Mouse (Mus musculus): ENCODE data around the gene Rbp3.

Gene Rbp3

DNA sequence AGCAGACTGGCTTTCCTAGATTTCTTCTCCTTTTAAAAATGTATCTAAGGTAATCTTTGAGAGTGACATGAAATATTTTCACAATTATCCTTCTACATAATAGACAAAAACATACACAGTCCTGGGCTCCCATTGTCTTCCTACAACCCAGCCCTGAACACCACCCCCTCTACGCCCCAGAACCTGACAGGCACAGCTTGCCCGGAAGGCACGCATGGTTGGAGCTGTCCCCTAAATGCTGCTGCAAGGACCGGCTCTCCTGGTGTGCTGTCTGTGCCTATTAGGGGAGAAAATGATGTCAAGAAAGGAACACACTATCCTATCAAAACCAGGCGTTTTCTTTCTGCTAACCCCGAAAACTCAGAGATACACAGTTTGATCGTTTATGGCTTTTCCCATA, 23.9 kb downstream of the Rbp3 start:
- DNase-seq = no peak

DNA sequence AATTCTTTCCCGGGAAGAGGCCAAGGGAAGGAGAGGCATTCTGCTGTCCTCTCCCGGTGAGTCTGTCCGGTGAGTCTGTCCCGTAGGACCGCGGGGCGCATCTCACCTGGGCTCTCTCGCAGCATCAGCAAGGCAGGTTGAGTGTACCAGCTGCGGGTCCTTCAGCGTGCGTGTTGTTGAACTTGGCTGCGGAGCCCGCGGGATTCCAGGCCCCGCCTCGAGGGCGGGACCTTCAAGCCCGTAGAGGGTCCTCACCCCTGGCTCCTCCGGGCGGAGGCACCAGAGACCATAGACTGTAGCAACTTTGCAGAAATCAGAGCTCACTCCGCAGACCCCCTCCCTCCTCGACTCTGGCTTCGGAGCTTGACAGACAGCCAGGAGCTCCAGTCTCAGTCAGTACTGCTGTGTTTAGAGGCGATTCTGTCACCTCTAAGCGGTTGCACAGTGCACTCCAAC, 24.8 kb downstream of the Rbp3 start, which contains the start of gene Zfp488:
Zfp488 (minus strand) TSS at position 161 of the 456 bp plus-strand sequence.
- no peak for DNase-seq

DNA sequence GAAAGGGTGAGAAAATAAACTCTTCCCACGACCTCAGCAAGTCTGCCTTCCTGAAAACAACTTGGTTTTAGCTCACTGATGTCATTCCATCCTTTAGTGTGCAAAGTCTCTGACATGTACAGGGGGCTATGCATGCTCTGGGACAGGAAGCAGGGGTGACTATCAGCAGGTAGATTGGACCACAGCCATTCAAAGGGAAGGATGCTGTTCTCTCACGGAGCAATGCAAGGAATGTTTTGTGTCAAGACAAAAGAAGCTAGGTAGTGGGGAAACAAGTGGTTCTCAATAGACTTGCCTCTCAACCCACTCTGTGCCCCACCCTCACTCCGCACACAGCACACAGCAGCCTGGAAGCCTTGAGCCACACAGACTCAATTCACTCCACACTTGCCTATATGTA, 35.4 kb downstream of the Rbp3 start:
- DNase-seq = no peak

DNA sequence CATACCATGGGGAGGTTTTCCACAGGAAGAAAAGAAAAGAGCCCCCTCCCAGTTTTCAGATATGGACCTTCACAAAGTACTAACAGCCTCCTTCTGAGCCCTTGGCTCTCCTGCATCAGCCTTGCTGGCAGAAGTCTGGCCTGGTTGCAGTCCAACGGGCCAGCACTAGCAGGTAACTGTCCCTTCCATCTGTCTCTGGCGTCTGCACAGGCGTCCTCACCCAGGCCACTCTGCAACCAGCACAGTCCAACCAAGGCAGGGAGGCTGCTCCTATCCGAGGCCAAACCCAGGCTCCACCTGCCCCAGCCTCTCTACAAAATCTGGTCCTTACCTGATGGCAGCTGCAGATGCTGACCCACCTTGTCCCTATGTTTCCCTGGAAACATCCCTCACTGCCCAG, 38.2 kb downstream of the Rbp3 start:
- DNase-seq = no peak

DNA sequence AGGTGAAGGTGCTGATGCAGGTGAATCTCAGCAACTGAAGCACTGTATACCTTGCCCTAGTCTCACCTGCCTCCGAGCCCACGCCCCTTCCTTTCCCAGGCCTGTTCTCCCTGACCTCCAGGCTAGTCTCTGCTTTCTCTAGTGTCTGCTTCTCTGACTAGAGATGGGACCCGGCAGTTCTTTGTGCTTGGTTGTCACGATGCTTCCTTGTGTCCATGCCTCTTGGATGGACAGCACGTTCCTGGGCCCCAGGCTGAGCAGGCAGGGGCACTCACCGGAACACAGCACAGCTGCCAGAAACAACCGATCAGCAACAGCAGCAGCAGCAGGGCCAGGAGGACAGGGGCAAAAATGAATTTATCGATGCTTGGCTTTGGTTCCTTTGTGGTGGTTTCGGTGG, 39.2 kb downstream of the Rbp3 start:
- no peak for DNase-seq

DNA sequence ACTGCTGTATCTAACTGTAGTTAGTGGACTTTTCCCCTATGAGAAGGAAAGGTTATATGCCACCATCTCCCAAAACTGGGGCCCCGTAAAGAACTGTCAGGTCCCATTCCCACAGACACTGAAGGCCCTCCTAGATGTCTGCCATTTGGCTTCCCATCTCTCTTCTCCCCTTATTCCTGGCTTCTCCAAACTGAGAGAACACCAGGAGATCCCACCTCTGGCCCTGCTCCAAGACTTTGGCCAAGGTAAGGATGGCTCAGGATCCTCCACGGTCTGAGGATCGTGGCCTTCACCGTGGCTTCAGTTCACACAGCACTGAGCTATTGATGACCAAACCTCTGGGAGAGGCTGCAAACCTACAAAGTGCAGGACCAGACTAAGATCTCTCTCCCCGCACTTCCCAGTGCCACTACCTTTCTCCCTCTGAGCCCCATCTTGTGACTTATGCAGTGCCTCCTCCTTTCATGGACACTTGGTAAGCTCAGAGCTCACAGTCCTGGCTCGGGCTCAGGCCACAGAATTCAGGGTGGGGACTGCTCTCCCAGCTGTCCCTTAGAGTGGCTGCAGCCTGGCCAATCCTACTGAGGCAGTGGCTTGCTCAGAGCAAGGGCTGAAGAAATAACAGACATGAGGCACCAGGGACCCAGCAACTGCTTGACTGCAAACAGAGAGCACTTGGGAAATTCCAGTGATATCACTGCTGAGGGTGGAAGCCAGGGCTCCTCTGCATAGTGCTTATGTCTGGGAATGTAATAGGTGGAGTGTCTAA, 39.9 kb downstream of the Rbp3 start:
- DNase-seq = no peak

DNA sequence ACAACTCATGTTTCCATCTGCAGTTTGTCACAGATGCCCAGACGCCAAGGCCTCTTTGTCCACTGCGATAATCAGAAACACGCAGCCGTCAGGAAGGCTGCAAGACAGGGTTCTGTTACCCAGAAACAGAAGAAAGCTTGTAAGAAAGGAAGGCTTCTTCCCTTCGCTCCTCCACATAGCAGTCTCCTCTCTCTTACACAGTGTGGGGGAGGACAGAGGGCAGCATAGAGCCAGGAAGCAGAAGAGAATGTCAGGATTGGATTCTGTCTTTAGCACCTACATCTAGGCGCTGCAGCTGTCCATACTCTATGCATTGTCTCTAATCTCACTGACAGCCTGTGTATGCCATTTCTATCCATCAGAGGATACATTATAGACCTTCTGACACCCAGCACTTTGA, 43.6 kb downstream of the Rbp3 start:
- DNase-seq = no peak

DNA sequence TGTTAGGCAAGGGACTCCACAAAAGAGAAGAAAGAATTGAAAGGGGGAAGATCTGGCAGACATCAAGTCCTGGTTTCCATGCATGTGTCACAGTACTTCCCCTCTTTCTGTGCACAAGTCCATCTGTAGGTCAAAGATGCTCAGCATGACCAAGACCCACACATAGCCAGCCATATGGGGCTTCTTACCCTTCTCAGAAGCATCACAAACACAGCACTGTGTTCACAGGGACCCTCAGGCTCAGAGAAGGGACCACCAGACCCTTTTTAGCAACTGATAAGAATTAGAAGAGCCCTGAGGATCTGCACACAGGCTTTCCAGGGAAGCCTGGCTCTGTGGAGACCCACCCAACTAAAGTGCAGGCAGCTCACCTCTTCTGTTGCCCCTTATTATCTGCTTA, 46.3 kb downstream of the Rbp3 start:
- DNase-seq = no peak

DNA sequence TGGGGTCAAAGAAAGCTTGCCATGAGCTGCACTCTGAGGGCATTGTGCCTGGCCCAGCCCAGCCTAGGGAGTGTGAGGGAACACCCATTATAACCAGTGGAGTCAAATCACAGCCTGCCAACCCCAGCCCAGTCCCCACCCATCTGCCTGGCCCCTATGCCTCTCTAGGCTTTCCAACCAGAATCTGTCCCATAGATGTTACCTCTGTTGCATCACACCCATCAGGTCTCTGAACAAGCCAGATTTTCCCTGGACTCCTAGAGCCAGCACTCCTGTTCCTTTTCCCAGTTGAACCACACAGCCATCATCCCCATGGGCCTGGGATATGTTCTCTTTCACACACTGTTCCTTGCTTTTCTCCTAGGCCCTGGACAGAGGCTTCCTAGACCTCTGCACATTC, 47.6 kb downstream of the Rbp3 start:
- no peak for DNase-seq

DNA sequence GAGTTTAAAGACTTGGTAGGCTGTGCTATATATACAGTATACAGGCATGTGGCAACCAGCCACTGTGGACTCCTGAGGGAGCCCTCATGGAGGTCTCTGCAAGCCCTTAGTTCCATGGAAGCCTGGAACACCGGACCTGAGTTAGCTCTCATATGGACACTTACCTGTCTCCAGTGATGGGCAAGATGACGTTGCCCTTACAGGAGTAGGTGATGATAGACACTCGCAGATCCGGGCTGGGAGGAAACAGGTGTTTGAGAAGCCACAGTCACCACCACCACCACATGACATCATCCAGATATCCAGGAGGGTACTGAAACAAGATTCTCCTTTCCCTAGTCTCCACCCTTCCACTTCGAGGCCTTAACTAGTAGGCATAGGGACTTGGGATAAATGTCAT, 48.6 kb downstream of the Rbp3 start:
- DNase-seq = no peak
